Comparison of ENCODE assay signal across 36 mouse cellular contexts in genomic region chr9:51144218-51144617, GRCm38 (mm10). TPM values are rescaled to one million over a fixed set of nuclear protein-coding genes. Genes with fewer than 3 reads are reported as not detected.
DNase-seq lines count a peak whose midpoint lies in the region; ATAC-seq and TF ChIP-seq lines count a peak whose summit lies in the region.
"Had no signal": no experiment of that assay in that cellular context is flagged by ENCODE, and none has a peak within 500 bp of the region (broad histone marks: within the 10 kb centered on the region; RNA-seq: fewer than 3 reads in every experiment).

No protein-coding gene starts in this region.

- no peak for TF ChIP-seq EP300 in CH12.LX (IDR thresholded peaks at IDR 0.05; ENCODE audit: low read length)

- no peak for ATAC-seq in forebrain, postnatal 0 days
- no peak for ATAC-seq in forebrain, embryonic 13.5 days
- no peak for ATAC-seq in erythroid progenitor cell, adult 5-6 weeks (replicated peaks; ENCODE audit: low FRiP score, poor library complexity, severe bottlenecking)
- ATAC-seq: activated CD4-positive, CD25-positive, alpha-beta regulatory T cell, adult 4 months; CD4-positive, CD25-positive, alpha-beta regulatory T cell, adult 4 months; hindbrain, embryonic 16.5 days had no signal

- 78% methylated on average over 6 of the region's 6 CpGs for WGBS in forebrain, postnatal 0 days
- 71% methylated on average over 6 of the region's 6 CpGs for WGBS in forebrain, embryonic 13.5 days

- no peak overlapping the region for H3K4me3 ChIP-seq in forebrain, postnatal 0 days (ENCODE audit: low read depth, low read length)
- H3K4me3 ChIP-seq in forebrain, embryonic 13.5 days: no peak overlapping the region
- no peak overlapping the region for H3K4me3 ChIP-seq in layer of hippocampus, adult 2 months
- H3K4me3 ChIP-seq in CH12.LX (replicated peaks in 1 of 3; ENCODE audit: low read depth in 2 of 3, low read length in 2 of 3, poor library complexity in 1 of 3): no peak overlapping the region
- H3K4me3 ChIP-seq: embryonic facial prominence, embryonic 15.5 days; forebrain, embryonic 10.5 days; gastrocnemius, adult 2 months; heart, embryonic 10.5 days; hindbrain, embryonic 10.5 days; limb, embryonic 12.5 days; liver, embryonic 13.5 days had no signal

- DNase-seq in forebrain, postnatal 0 days: no peak
- no peak for DNase-seq in layer of hippocampus, adult 2 months (ENCODE audit: low spot score in 2 of 2)
- no peak for DNase-seq in layer of hippocampus, adult 8-10 months (ENCODE audit: low spot score in 2 of 2)
- DNase-seq in CH12.LX (ENCODE audit: extremely low read depth): no peak
- DNase-seq in brain, embryonic 14.5 days (ENCODE audit: low read depth): no peak
- DNase-seq: adrenal gland, adult 8-10 months; cerebellum, adult 18-20 months; cerebellum, postnatal 14 days; gastrocnemius, adult 2 months; kidney, adult 18-20 months; kidney, postnatal 10 days; layer of hippocampus, postnatal 36 days; liver, embryonic 13.5 days; lung, postnatal 14 days; thymus, adult 2 months had no signal

- in situ Hi-C loops in CH12.LX (cut with MboI; ENCODE audit: low pct_ligation_motif_present, low pct_unique_long_range_greater_than_20kb, low sequenced_read_pairs): loop anchor here (25.0 kb wide), 1 partner anchor 307 kb away; the partner anchor contains the start of gene Ppp2r1b

- H3K4me1 ChIP-seq in forebrain, postnatal 0 days (ENCODE audit: insufficient read depth): peaks cover 4% of the 10 kb centered on the region; the same call in 1 of the 2 replicates
- H3K4me1 ChIP-seq in forebrain, embryonic 13.5 days: peaks cover 8% of the 10 kb centered on the region
- H3K4me1 ChIP-seq in CH12.LX (ENCODE audit: control insufficient read depth in 1 of 2, insufficient read depth in 2 of 2): no peaks in the 10 kb centered on the region
- H3K4me1 ChIP-seq: heart, embryonic 10.5 days; liver, embryonic 13.5 days had no signal

- H3K9me3 ChIP-seq in forebrain, postnatal 0 days (ENCODE audit: low read length): no peaks in the 10 kb centered on the region
- H3K9me3 ChIP-seq in forebrain, embryonic 13.5 days (replicated peaks): no peaks in the 10 kb centered on the region
- peaks cover 6% of the 10 kb centered on the region for H3K9me3 ChIP-seq in CH12.LX (replicated peaks; ENCODE audit: low read length)
- H3K9me3 ChIP-seq: embryonic facial prominence, embryonic 15.5 days; forebrain, embryonic 10.5 days; heart, embryonic 10.5 days; hindbrain, embryonic 10.5 days; limb, embryonic 12.5 days; liver, embryonic 13.5 days had no signal

- H3K27me3 ChIP-seq in forebrain, postnatal 0 days (ENCODE audit: insufficient read depth, low read length): no peaks in the 10 kb centered on the region
- H3K27me3 ChIP-seq in forebrain, embryonic 13.5 days: no peaks in the 10 kb centered on the region
- H3K27me3 ChIP-seq in CH12.LX (replicated peaks): no peaks in the 10 kb centered on the region
- H3K27me3 ChIP-seq: embryonic facial prominence, embryonic 15.5 days; liver, embryonic 13.5 days had no signal

- dilution Hi-C loops in CH12.LX (cut with MboI; ENCODE audit: extremely low pct_ligation_motif_present, extremely low pct_unique_long_range_greater_than_20kb, low sequenced_read_pairs): no loop called here

- TF ChIP-seq CTCF in forebrain, postnatal 0 days (IDR thresholded peaks at IDR 0.05; ENCODE audit: low read depth): 0 out of 2 replicates have a peak, but pooled peaks have one; percentile 17
- peak; percentile 51 for TF ChIP-seq CTCF in layer of hippocampus, adult 2 months (conservative IDR thresholded peaks at IDR 0.05)
- peak in 1 of 2 experiments; percentile 36; a peak in 2 of 4 replicates for TF ChIP-seq CTCF in CH12.LX (conservative IDR thresholded peaks at IDR 0.05 in 1 of 2, IDR thresholded peaks at IDR 0.05 in 1 of 2; ENCODE audit: low read depth in 2 of 2, low read length in 2 of 2)
- peak; percentile 11; the same call in 1 of the 2 replicates for TF ChIP-seq CTCF in brain, embryonic 14.5 days (IDR thresholded peaks at IDR 0.05; ENCODE audit: borderline replicate concordance, extremely low read depth, insufficient read depth, insufficient read length)

- no peaks in the 10 kb centered on the region for H3K79me2 ChIP-seq in CH12.LX (replicated peaks; ENCODE audit: control insufficient read depth, extremely low read depth, insufficient read depth, poor library complexity, severe bottlenecking)

- H3K4me2 ChIP-seq in forebrain, postnatal 0 days (ENCODE audit: low read depth): no peak overlapping the region
- no peak overlapping the region for H3K4me2 ChIP-seq in forebrain, embryonic 13.5 days
- no peak overlapping the region for H3K4me2 ChIP-seq in CH12.LX (ENCODE audit: insufficient read depth, low read depth, poor library complexity, severe bottlenecking)
- H3K4me2 ChIP-seq: embryonic facial prominence, embryonic 15.5 days; limb, embryonic 12.5 days; liver, embryonic 13.5 days; midbrain, embryonic 11.5 days had no signal

- no peak overlapping the region for H3K27ac ChIP-seq in forebrain, postnatal 0 days (ENCODE audit: low read depth, low read length)
- no peak overlapping the region for H3K27ac ChIP-seq in forebrain, embryonic 13.5 days
- no peak overlapping the region for H3K27ac ChIP-seq in layer of hippocampus, adult 2 months
- H3K27ac ChIP-seq in CH12.LX (ENCODE audit: insufficient read depth, low read depth): no peak overlapping the region
- H3K27ac ChIP-seq: embryonic facial prominence, embryonic 15.5 days; forebrain, embryonic 10.5 days; gastrocnemius, adult 2 months; heart, embryonic 10.5 days; hindbrain, embryonic 10.5 days; limb, embryonic 12.5 days; liver, embryonic 13.5 days had no signal

- no peak; the same call in none of the 2 replicates for TF ChIP-seq RAD21 in CH12.LX (IDR thresholded peaks at IDR 0.05; ENCODE audit: low read depth, low read length)

- H3K36me3 ChIP-seq in forebrain, postnatal 0 days (ENCODE audit: insufficient read depth): no peaks in the 10 kb centered on the region
- no peaks in the 10 kb centered on the region for H3K36me3 ChIP-seq in forebrain, embryonic 13.5 days (ENCODE audit: poor library complexity, severe bottlenecking)
- H3K36me3 ChIP-seq in CH12.LX (replicated peaks in 1 of 2; ENCODE audit: control insufficient read depth in 1 of 2, insufficient read depth in 1 of 2, low read length in 1 of 2): no peaks in the 10 kb centered on the region
- H3K36me3 ChIP-seq: embryonic facial prominence, embryonic 15.5 days; forebrain, embryonic 10.5 days; heart, embryonic 10.5 days; hindbrain, embryonic 10.5 days; limb, embryonic 12.5 days; liver, embryonic 13.5 days had no signal

- TF ChIP-seq POLR2A in CH12.LX (IDR thresholded peaks at IDR 0.05; ENCODE audit: low read depth, low read length): no peak
- no peak for TF ChIP-seq POLR2A in brain, embryonic 14.5 days (IDR thresholded peaks at IDR 0.05; ENCODE audit: borderline replicate concordance, extremely low read depth, insufficient read depth, insufficient read length, poor library complexity, severe bottlenecking)

- no peak overlapping the region for H3K9ac ChIP-seq in forebrain, postnatal 0 days
- H3K9ac ChIP-seq in forebrain, embryonic 13.5 days: no peak overlapping the region
- no peak overlapping the region for H3K9ac ChIP-seq in CH12.LX (ENCODE audit: insufficient read depth, low read depth)
- H3K9ac ChIP-seq: embryonic facial prominence, embryonic 15.5 days; limb, embryonic 12.5 days; liver, embryonic 13.5 days had no signal

TF ChIP-seq in CH12.LX, 34 proteins besides CTCF, POLR2A, EP300 and RAD21:
- TF ChIP-seq NELFE (IDR thresholded peaks at IDR 0.05; ENCODE audit: low read depth, low read length) (no peak), ZMIZ1 (IDR thresholded peaks at IDR 0.05; ENCODE audit: low read depth, low read length) (no peak), CHD2 (IDR thresholded peaks at IDR 0.05; ENCODE audit: low read length) (no peak), RCOR1 (conservative IDR thresholded peaks at IDR 0.05; ENCODE audit: low read depth, low read length) (no peak), SMC3 (IDR thresholded peaks at IDR 0.05; ENCODE audit: low read depth, low read length) (peak; percentile 5; the same call in 1 of the 2 replicates)
TF ChIP-seq in CH12.LX: peak in this region for 1.

RNA-seq across cellular contexts. Expression of gene Gm32742, which starts 21.1 kb away (rescaled TPM):
- total RNA-seq in forebrain, postnatal 0 days (2014; rRNA removed): not detected in 2 replicates
- polyA plus RNA-seq in forebrain, postnatal 0 days (2015; fragmentation: Nextera tagmentation; extraction: Ambion mirVana): 0.02 and 0.03 TPM in 2 replicates
- polyA plus RNA-seq in forebrain, embryonic 13.5 days (2015; fragmentation: Nextera tagmentation; extraction: Ambion mirVana): 0.04 TPM in 1 of 2 replicates, not detected in the other
- not detected for total RNA-seq in layer of hippocampus, adult 2 months (2021)
- under 1 TPM in 1 of 4 experiments, not detected in 3; 0.10 TPM for total RNA-seq in layer of hippocampus, adult 8-10 months (2022)
- total RNA-seq in CH12.LX (2012; rRNA removed) (0.38 and 0.42 TPM in 2 replicates), CH12.LX (2014; rRNA removed) (0.23 TPM in 2 replicates)
- polyA plus RNA-seq in CH12.LX (2012; ENCODE audit: insufficient read length, low read depth): 0.74 and 0.77 TPM in 2 replicates
- 0.01 and 0.04 TPM in 2 replicates for polyA plus RNA-seq in brain, embryonic 14.5 days (2012; rRNA removed)
- not detected in 2 replicates for total RNA-seq in erythroid progenitor cell, adult 5-6 weeks (2015; ENCODE audit: low replicate concordance)
- total RNA-seq in erythroid progenitor cell, adult 5-6 weeks (2017; ENCODE audit: low replicate concordance): not detected in 2 replicates
- total RNA-seq: adrenal gland, adult 8-10 months; gastrocnemius, adult 2 months; gastrocnemius, postnatal 4 days; layer of hippocampus, adult 18-20 months; layer of hippocampus, postnatal 36 days; left cerebral cortex, postnatal 14 days; monocyte, adult 5-6 weeks had no signal
- polyA plus RNA-seq: activated CD4-positive, CD25-positive, alpha-beta regulatory T cell, adult 4 months; forebrain, embryonic 10.5 days; frontal cortex, adult 2 months; heart, embryonic 10.5 days; heart, postnatal 0 days; liver, embryonic 13.5 days; midbrain, embryonic 11.5 days; neural tube, embryonic 11.5 days had no signal

RNA-seq across cellular contexts. Expression of gene 4833427G06Rik, which starts 42.3 kb away (rescaled TPM):
- total RNA-seq in forebrain, postnatal 0 days (2014; rRNA removed): 1.4 and 2.2 TPM in 2 replicates
- 1.5 and 2.4 TPM in 2 replicates for polyA plus RNA-seq in forebrain, postnatal 0 days (2015; fragmentation: Nextera tagmentation; extraction: Ambion mirVana)
- polyA plus RNA-seq in forebrain, embryonic 13.5 days (2015; fragmentation: Nextera tagmentation; extraction: Ambion mirVana): 0.46 and 1.3 TPM in 2 replicates
- total RNA-seq in layer of hippocampus, adult 2 months (2021): not detected
- total RNA-seq in layer of hippocampus, adult 8-10 months (2022): under 1 TPM in 2 of 4 experiments, not detected in 2; 0.34 to 0.49 TPM
- total RNA-seq in CH12.LX (2012; rRNA removed) (0.25 and 0.29 TPM in 2 replicates), CH12.LX (2014; rRNA removed) (not detected in 2 replicates)
- polyA plus RNA-seq in CH12.LX (2012; ENCODE audit: insufficient read length, low read depth): not detected in 2 replicates
- polyA plus RNA-seq in brain, embryonic 14.5 days (2012; rRNA removed): 0.63 and 0.72 TPM in 2 replicates
- not detected in 2 replicates for total RNA-seq in erythroid progenitor cell, adult 5-6 weeks (2015; ENCODE audit: low replicate concordance)
- not detected in 2 replicates for total RNA-seq in erythroid progenitor cell, adult 5-6 weeks (2017; ENCODE audit: low replicate concordance)
- total RNA-seq: gastrocnemius, adult 2 months; gastrocnemius, postnatal 4 days; layer of hippocampus, postnatal 36 days; left cerebral cortex, postnatal 14 days; megakaryocyte progenitor cell, adult 5-6 weeks; monocyte, adult 5-6 weeks had no signal
- polyA plus RNA-seq: activated CD4-positive, CD25-positive, alpha-beta regulatory T cell, adult 4 months; CD4-positive, CD25-positive, alpha-beta regulatory T cell, adult 4 months; forebrain, embryonic 10.5 days; frontal cortex, adult 2 months; heart, embryonic 10.5 days; heart, postnatal 0 days; limb, embryonic 12.5 days; liver, embryonic 13.5 days; midbrain, embryonic 11.5 days; neural tube, embryonic 11.5 days; small intestine, adult 2 months; stomach, embryonic 16.5 days; thymus, adult 2 months had no signal
